Mouse (Mus musculus) bone marrow, adult 2 months (tissue): ENCODE data around the gene Gm4922.

Experiments used
- CTCF ChIP-seq: fragments of 200-500 bp; IDR thresholded peaks from 2 replicates; pipeline ENCODE4 v1.5.1; 2011; ENCODE audit warnings: low read length, control low read depth; ENCODE audit not compliant: control insufficient read depth, insufficient read depth
- POLR2A ChIP-seq: fragments of 200-500 bp; IDR thresholded peaks from 2 replicates; pipeline ENCODE4 v1.6.1; 2011; ENCODE audit warnings: low read depth, mild to moderate bottlenecking, control low read depth, low read length, borderline replicate concordance; ENCODE audit not compliant: control insufficient read depth

- TF ChIP-seq CTCF = no peak
- TF ChIP-seq POLR2A = no peak
These were observed 43.8 kb upstream of the Gm4922 start for GRCm38 (mm10) chr10:18830359-18830758.
